Mouse (Mus musculus) embryonic stem cell, embryonic (primary cell): ENCODE data around the gene Gba2.

Experiments used
- CTCF ChIA-PET, 4 experiments: fragments of 300-600 bp in 2 of 4; fragments of 350-600 bp in 2 of 4; sonication (Branson Sonifier 250); formaldehyde crosslinking; loops; one replicate each; lab custom pipeline; 2022; ENCODE audit warnings: inconsistent platforms in 2 of 4; lab: Charles Lee
- POLR2A ChIA-PET, 4 experiments: fragments of 300-600 bp in 2 of 4; fragments of 350-600 bp in 2 of 4; sonication (Branson Sonifier 250); formaldehyde crosslinking; loops; one replicate each; lab custom pipeline; 2022; ENCODE audit warnings: antibody characterized with exemption in 4 of 4, inconsistent platforms in 1 of 4; lab: Charles Lee

Gba2 gene

DNA sequence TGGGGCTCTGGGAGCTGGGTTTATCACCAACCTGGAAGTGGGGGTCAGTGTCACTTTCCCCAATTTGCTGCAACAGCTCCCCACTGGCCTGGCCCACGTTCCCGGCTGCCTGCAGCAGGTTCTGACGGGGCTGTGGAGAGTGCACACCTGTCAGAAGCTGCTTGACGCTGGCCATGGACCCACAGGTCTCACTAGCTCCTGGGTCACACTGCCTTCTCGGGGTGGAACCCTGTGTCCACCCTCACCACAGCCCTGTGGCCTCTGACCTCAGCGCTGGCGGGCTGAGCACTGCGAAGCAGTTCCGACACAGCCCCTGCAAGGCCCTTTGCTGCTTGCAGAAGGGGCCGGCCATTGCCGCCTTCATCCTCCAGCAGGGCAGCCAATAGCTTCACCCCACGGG, 29.6 kb downstream of the Gba2 start:
- POLR2A ChIA-PET = interaction anchor here in 2 of 4 experiments (0.8 to 4.3 kb wide), 5 partner anchors 10 to 30 kb away, joined by 3 to 21 read pairs (median 4); partner anchors contain the start of genes Creb3 (in 2 of the 2), Tln1 (in 2 of the 2), Gba2 (in 1 of the 2) and Rgp1 (in 1 of the 2)
- CTCF ChIA-PET = interaction anchor here in 3 of 4 experiments (1.0 to 2.0 kb wide), 4 partner anchors 14 to 21 kb away, joined by 3 to 6 read pairs (median 3); partner anchors contain the start of gene Tln1 (in 1 of the 3)

DNA sequence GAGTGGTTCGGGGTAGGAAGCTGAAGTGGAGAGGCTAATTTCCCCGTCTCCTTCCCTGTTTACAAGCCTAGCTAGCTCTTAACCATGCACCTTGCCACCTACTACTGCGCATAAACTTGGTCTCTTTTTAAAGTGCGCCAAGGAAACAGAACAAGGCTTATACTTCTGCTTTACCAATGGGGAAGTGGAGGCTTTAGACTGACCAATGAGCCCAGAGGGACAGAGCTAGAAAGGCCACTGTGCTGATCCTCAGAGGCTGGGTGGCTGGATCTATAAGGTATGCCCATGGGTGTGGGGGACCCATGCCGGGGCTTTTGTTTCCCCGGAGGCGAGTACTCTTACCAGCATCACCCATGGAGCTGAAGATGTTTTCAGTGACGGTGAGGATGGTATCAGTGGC, 31.5 kb downstream of the Gba2 start:
- POLR2A ChIA-PET = interaction anchor here in 3 of 4 experiments (1.1 to 4.3 kb wide), 9 partner anchors 9 to 40 kb away, joined by 3 to 21 read pairs (median 5); partner anchors contain the start of genes Tln1 (in 3 of the 3) and Creb3 (in 2 of the 3)
- CTCF ChIA-PET = interaction anchor here (0.9 to 2.0 kb wide), 6 partner anchors 15 to 83 kb away, joined by 4 to 6 read pairs (median 4); partner anchors contain the start of genes Creb3 (in 1 of the 4) and Tln1 (in 1 of the 4)

DNA sequence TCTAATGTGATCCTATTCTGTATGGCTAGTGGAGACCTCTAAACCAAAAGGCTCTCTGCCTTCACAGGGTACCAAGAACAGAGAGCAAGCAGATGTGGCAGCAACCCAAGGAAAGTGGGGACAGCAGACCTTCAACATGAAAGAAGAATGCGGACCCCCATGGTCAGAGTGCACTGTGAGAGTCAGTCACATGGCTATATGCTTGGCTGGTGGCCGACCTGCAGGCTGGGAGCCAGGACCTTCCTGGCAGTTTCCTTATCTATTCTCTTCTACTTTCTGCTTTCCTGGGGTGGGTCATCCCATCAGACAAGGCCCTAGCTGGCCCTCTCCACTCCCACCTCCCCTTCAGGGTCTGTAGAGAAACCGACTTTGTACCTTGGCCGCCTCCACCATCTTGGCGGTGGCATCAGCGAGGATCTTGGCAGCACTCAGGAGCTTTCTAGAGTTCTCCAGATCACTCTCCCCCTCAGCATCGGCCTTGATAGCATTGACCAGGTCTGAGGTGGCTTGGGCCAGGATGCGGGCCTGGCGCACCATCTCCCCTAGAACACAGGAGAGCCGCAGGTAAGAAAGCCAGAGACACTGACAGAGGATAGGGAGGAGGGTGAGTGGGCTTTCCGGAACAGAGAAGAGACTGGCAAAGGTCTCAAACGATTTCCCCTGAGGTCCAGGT, 32.2 kb downstream of the Gba2 start:
- POLR2A ChIA-PET = interaction anchor here in 3 of 4 experiments (1.1 to 4.3 kb wide), 9 partner anchors 8 to 40 kb away, joined by 3 to 21 read pairs (median 5); partner anchors contain the start of genes Tln1 (in 3 of the 3) and Creb3 (in 2 of the 3)
- CTCF ChIA-PET = interaction anchor here in 2 of 4 experiments (1.1 to 2.0 kb wide), 2 partner anchors 16 to 19 kb away, joined by 5 read pairs; partner anchors contain the start of genes Creb3 (in 1 of the 2) and Tln1 (in 1 of the 2)

DNA sequence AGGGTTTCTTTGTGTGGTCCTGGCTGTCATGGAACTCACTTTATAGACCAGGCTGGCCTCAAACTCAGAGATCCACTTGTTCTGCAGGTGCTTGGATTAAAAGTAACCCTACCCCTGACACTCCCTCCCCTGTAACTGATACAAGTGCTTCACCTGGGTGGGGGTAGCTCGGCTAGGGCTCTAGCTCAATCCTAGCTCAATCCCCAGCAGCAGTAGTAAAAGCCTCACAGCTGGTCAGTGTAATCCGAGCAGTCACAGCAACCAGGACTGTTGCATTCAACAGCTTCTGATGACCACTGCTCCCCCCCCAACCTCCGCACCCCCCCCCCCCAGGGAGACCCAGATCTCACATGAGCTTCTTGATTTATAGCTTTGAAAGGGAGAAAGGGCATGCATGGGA, 36.6 kb downstream of the Gba2 start:
- CTCF ChIA-PET = interaction anchor here in 3 of 4 experiments (0.5 to 1.2 kb wide), 3 partner anchors 12 to 487 kb away, joined by 3 to 4 read pairs (median 3); no protein-coding TSS in a partner anchor
- POLR2A ChIA-PET = interaction anchor here in 2 of 4 experiments (0.7 to 1.9 kb wide), 8 partner anchors 8 to 44 kb away, joined by 3 to 6 read pairs (median 4); partner anchors contain the start of genes Gba2 (in 1 of the 2) and Rgp1 (in 1 of the 2)

DNA sequence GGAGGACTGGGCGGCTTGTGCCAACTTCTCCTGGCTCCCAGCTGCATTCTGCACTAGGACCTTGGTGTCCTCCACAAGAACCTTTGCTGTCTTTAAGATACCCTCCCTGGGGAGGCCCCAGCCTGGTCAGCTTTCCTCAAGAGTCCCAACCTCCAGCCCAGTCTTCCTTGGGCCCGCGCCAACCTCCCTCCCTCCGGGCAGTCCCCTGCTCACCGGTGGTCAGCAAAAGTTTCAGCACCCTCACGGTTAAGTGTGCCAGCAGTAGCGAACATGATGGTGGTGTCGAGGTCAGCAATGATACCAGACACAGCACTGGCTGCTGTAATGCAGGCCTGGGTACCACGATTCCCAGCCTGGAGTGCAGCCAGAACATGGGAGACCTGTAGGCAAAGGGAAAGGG, 42.6 kb downstream of the Gba2 start:
- ChIA-PET CTCF (interaction anchor here in 2 of 4 experiments (0.6 to 1.8 kb wide), 4 partner anchors 8 to 174 kb away, joined by 3 to 13 read pairs (median 4); partner anchors contain the start of genes Creb3 (in 1 of the 2), Olfr71 (in 1 of the 2) and Tln1 (in 1 of the 2)), POLR2A (interaction anchor here in 2 of 4 experiments (1.1 to 1.7 kb wide), 3 partner anchors 11 to 22 kb away, joined by 3 to 4 read pairs (median 3); no protein-coding TSS in a partner anchor)

DNA sequence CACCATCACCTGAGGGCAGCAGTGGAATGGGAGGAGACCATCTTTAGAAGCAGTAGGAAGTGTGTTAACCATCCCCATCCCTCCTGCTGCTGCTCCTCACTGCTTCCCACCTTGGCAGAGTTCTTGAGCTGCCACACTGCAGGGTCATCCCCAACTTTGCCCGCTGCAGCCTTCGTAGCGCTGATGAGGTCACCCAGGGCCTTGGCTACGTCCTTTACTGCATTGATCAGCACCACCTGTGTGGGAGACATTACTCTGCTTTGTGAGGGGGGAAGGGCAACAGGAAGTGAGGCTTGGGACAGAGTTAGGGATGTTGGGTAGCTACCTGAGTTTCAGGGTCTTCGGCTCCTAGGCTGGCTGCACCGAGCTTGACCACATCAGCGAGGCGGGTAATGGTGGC, 43.0 kb downstream of the Gba2 start:
- ChIA-PET POLR2A (interaction anchor here in 2 of 4 experiments (1.0 to 1.7 kb wide), 4 partner anchors 11 to 27 kb away, joined by 3 to 4 read pairs (median 3); partner anchors contain the start of gene Tln1 (in 1 of the 2)), CTCF (interaction anchor here in 2 of 4 experiments (0.6 to 1.8 kb wide), 5 partner anchors 8 to 174 kb away, joined by 3 to 13 read pairs (median 4); partner anchors contain the start of genes Creb3 (in 1 of the 2), Olfr71 (in 1 of the 2) and Tln1 (in 1 of the 2))

DNA sequence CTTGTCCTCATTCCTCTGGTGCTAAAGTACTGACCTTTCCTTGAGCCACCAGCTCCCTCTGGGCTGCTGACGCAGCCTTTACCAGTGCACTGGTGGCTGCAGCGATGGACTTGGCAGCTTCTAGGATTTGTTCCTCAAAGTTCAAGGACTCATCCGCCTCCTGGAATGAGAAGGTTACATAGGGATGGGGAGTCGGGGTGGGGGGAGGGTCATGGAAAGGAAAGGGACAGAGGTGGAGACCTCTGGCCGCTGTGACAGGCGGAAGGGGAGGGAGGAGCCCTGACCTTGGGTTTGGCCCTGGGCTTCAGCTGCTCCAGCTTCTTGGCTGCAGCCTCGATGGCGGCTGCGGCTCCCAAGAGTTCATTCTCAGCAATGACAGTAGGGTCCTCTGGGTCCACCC, 45.4 kb downstream of the Gba2 start:
- CTCF ChIA-PET = interaction anchor here in 2 of 4 experiments (0.6 to 2.0 kb wide), 7 partner anchors 14 to 640 kb away, joined by 3 to 6 read pairs (median 4); partner anchors contain the start of genes Arhgef39 (in 1 of the 2), Creb3 (in 1 of the 2) and Tln1 (in 1 of the 2)
- POLR2A ChIA-PET = interaction anchor here in 3 of 4 experiments (0.6 to 2.3 kb wide), 16 partner anchors 8 to 122 kb away, joined by 3 to 11 read pairs (median 3); partner anchors contain the start of genes Tln1 (in 3 of the 3), Arhgef39 (in 2 of the 3), Creb3 (in 2 of the 3) and Gba2 (in 1 of the 3)

DNA sequence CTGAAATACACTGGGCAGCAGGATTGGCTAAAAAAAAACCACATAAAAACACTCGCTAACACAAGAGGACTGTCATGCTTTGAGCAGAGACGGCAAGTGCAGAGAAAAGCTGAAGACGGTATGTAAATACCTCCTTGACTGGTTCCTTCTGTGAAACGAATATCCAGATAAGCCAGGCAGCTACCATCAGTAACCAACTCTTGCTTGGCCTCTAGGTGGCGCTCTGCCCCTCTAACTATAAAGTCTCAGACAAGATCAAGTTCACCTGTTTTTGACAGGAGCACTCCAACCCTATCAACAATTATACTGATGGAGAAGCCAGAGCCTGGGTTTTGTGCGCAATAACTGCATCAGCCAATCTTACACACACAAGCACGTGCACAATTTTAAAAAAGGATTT, 48.1 kb downstream of the Gba2 start:
- POLR2A ChIA-PET = interaction anchor here in 3 of 4 experiments (0.5 to 3.2 kb wide), 19 partner anchors 9 to 553 kb away, joined by 3 to 10 read pairs (median 3); partner anchors contain the start of genes Creb3 (in 2 of the 3), Tln1 (in 2 of the 3), Arhgef39 (in 1 of the 3) and Ccdc107 (in 1 of the 3)

DNA sequence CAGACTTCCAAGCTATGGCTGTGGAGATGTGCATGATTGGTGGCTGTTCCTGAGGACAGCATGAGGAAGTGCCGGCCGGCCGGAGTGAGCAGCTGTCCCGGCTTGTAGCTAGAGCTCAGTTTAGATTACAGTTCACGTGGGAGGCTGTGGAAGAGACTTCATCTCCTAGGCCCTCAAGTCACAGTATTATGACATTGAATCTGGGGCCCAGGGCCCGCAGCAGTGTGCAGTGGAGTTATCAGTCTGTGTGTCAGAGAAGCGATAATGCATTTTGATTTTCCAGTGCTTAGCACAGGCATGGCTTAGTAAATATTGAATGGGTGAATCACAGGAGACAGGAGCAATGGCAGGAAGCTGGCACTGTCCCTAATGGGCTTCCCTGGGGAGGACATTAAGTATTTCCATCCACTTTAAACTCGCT, 48.6 kb downstream of the Gba2 start:
- CTCF ChIA-PET = interaction anchor here (0.6 to 2.4 kb wide), 66 partner anchors 8 to 471 kb away, joined by 3 to 12 read pairs (median 4); partner anchors contain the start of genes Tln1 (in 4 of the 4), Arhgef39 (in 3 of the 4), Creb3 (in 3 of the 4) and Gba2 (in 3 of the 4)
- POLR2A ChIA-PET = interaction anchor here in 3 of 4 experiments (0.5 to 3.2 kb wide), 16 partner anchors 11 to 552 kb away, joined by 3 to 10 read pairs (median 4); partner anchors contain the start of genes Creb3 (in 2 of the 3), Tln1 (in 2 of the 3), Arhgef39 (in 1 of the 3) and Ccdc107 (in 1 of the 3)

More for the DNA sequence above, 48.1 kb downstream of the Gba2 start:
- CTCF ChIA-PET = interaction anchor here (0.6 to 2.4 kb wide), 66 partner anchors 8 to 472 kb away, joined by 3 to 12 read pairs (median 4); partner anchors contain the start of genes Tln1 (in 4 of the 4), Arhgef39 (in 3 of the 4), Creb3 (in 3 of the 4) and Gba2 (in 3 of the 4)

DNA sequence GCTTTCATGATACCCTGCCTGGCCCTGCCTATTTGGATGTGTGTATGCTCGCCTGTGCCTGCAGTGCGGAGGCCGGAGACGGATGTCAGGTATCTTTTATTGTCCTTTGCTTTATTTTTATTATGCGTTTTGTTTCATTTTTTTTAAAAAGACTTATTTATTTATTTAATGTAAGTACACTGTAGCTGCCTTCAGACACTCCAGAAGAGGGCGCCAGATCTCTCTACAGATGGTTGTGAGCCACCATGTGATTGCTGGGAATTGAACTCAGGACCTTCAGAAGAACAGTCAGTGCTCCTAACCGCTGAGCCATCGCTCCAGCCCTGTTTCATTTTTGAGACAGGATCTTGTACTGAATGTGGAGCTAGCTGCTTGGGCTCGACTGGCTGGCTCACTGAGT, 50.2 kb downstream of the Gba2 start:
- ChIA-PET POLR2A (interaction anchor here (0.9 to 1.9 kb wide), 11 partner anchors 9 to 467 kb away, joined by 3 to 8 read pairs (median 4); partner anchors contain the start of genes Arhgef39 (in 3 of the 4), Ccdc107 (in 1 of the 4), Creb3 (in 1 of the 4) and Tln1 (in 1 of the 4)), CTCF (interaction anchor here (0.6 to 2.1 kb wide), 44 partner anchors 9 to 528 kb away, joined by 3 to 31 read pairs (median 5); partner anchors contain the start of genes Arhgef39 (in 4 of the 4), Creb3 (in 2 of the 4), Tln1 (in 2 of the 4) and Ccdc107 (in 1 of the 4))

DNA sequence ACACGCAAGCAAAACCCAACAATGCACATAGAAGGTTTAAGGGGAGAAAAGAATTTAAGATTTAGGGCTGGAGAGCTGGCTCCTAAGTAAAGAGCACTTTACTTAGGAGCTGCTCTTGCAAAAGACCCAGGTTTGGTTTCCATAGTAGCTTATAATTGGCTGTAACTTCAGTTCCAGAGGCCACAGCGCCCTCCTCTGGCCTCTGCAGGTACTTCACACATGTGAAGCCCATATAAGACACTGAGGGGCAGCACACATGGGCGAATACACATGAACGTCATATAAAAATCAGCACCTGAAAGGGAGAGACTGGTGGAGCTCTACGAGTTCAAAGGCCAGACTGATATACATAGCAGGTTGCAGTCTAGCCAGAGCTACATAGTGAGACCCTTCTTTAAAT, 50.8 kb downstream of the Gba2 start:
- ChIA-PET POLR2A (interaction anchor here (0.5 to 1.9 kb wide), 15 partner anchors 9 to 467 kb away, joined by 3 to 8 read pairs (median 4); partner anchors contain the start of genes Arhgef39 (in 3 of the 4), Creb3 (in 2 of the 4), Tln1 (in 2 of the 4) and Ccdc107 (in 1 of the 4)), CTCF (interaction anchor here (0.5 to 2.1 kb wide), 89 partner anchors 8 to 629 kb away, joined by 3 to 31 read pairs (median 4); partner anchors contain the start of genes Arhgef39 (in 4 of the 4), Gba2 (in 3 of the 4), Rgp1 (in 3 of the 4) and Creb3 (in 2 of the 4))

DNA sequence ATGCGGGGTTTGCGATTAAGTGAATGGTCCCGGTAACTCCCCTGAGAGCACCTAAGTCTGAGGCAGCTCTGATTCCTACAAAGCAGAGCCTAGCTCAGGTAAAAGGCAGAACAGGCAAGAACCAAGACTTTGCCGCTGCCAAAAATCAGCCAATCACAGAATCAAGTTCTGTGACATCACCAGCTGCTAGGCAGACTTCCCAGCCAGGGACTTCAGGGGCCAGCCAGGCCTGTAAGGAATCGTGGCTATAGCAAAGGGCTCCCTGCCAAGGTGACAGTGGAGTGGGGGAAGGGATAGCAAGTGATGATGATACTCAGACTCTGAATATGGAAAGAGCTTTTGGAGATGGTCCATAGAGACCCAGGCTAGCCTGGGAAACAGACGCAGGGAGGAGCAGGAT, 58.7 kb downstream of the Gba2 start:
- ChIA-PET POLR2A (interaction anchor here in 3 of 4 experiments (0.5 to 3.5 kb wide), 22 partner anchors 8 to 509 kb away, joined by 3 to 18 read pairs (median 5); partner anchors contain the start of genes Arhgef39 (in 3 of the 3), Car9 (in 2 of the 3), Creb3 (in 2 of the 3) and Tln1 (in 2 of the 3)), CTCF (interaction anchor here (0.6 to 3.1 kb wide), 15 partner anchors 8 to 152 kb away, joined by 3 to 25 read pairs (median 5); partner anchors contain the start of gene Arhgef39 (in 1 of the 4))

DNA sequence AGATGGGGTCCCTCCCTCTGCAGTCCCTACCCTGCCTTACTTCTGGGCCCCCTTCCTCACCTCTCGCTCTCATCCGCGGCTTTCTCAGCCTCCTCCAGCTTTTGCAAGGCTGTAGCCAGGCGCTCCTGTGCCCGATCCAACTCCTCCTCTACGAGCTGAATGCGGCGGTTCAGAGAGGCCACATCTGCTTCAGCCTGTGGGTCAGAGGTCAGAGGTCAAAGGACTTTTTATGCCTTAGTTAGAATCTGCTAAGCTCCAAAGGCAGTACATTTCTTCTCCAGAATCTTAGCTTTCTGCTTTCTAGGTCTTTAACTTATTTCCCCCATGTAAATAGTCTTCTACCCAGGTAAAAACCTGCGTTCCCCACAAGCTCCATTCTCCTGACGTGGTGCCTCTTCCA, 59.1 kb downstream of the Gba2 start:
- POLR2A ChIA-PET = interaction anchor here in 3 of 4 experiments (0.5 to 3.5 kb wide), 22 partner anchors 8 to 153 kb away, joined by 3 to 18 read pairs (median 5); partner anchors contain the start of genes Arhgef39 (in 3 of the 3), Car9 (in 2 of the 3), Creb3 (in 2 of the 3) and Tln1 (in 2 of the 3)
- CTCF ChIA-PET = interaction anchor here (0.5 to 3.1 kb wide), 21 partner anchors 8 to 462 kb away, joined by 3 to 25 read pairs (median 4); partner anchors contain the start of genes Arhgef39 (in 1 of the 4) and Car9 (in 1 of the 4)
